Mouse (Mus musculus) erythroblast, adult 5-6 weeks (primary cell): ENCODE measurements at regions not wholly inside any gene's neighbourhood (a gene's known extent, or its start where the extent isn't known, plus 50 kb on each side); places are given as distances from the start of the nearest gene placed in this dataset.

Source experiments
- ATAC-seq: replicated peaks from 2 replicates; pipeline ENCODE4 v1.8.0; 2016; ENCODE audit warnings: moderate number of reproducible peaks, mild to moderate bottlenecking, moderate TSS enrichment, inconsistent platforms; ENCODE audit not compliant: poor library complexity, low FRiP score, severe bottlenecking

GRCm38 (mm10) chr12:7909746-7910360 is 67.6 kb upstream of the Apob start:
- no peak for ATAC-seq

GRCm38 (mm10) chr12:7910509-7910908 is 66.9 kb upstream of the Apob start:
- ATAC-seq: no peak

DNA sequence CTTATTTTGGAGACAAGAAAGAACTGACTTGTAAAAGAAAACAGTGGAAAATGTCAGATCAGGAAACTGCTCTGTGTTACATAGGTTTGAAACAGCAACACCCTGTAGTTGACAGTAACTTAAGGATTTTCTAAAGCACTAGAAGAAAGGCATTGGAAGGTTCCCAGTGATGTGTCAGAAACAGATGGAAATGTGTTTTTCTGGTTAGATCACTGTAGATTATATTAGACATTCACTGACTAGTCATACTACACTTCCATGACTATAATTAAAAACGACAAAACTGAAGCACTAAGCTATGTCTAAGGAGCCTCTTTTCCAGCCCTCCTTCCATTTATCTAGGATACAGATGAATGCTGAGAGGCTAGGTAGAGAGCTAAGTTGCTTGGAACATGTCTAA is 59.1 kb upstream of the Apob start:
- ATAC-seq: no peak

DNA sequence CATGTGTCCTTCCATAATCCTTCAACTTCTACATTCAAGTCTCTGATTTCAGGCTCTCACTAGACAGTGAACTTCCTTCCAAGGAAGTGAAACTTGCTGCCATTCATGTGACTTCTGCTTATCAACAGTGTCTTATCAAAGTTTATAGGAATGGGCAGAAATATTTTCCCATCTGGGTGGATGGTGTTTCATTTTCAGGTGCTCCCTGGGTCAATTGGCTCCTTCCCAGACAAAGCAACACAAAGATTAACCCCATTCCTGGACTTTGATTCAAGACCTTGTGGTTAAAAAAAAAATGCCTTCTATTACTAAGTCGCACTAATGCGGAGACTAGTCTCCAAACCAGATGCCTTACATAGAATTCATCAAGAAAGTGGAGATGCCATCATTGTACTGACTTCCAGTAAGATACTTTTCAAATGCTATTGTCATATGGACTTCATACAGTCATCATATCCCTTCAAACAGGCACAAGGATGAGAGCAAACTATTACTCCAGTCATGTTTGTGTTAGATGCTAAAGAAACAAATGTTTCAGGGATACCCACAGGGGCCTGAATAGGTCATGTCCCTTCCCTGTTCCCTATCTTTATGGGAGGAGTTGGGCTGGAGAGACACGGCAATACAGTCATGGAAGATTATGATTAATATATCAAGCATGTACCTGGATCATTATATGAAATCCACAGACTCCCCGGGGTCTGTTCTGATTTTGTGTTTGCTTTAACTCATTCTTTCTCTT is 58.3 kb upstream of the Apob start:
- ATAC-seq: no peak

- no peak for ATAC-seq
Observed at GRCm38 (mm10) chr12:7919709-7920324, 57.6 kb upstream of the Apob start.

- no peak for ATAC-seq
Observed at GRCm38 (mm10) chr12:7920888-7921287, 56.6 kb upstream of the Apob start.
